Mouse (Mus musculus) mature B cell (primary cell): ENCODE results near the gene Prmt1.

Source experiments
- in situ Hi-C: fragments of 300-500 bp; cut with MboI; formaldehyde crosslinking; loops from 2 replicates; pipeline ENCODE4 v1.14.3; 2019

Gene Prmt1

DNA sequence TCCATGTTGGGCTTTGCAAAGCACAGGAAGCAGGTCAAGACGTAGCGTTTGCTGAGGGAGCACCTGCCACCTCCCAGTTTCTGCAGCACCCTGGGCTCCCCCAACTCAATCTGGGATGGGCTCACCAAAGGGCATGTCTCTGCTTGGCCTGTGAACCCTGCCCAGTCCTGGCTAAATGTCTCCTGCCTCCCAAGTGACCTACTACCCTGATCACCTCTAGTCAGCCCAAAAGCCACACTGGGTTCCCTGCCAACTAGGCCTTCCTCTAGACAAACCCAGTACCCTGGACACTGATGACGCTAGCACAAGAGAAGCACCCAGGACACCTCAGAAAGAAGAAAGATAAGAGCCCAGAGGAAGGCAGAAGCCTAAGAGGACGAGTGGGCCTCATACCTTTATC is 26.5 kb upstream of the Prmt1 start:
- in situ Hi-C loops, result no loop called here

DNA sequence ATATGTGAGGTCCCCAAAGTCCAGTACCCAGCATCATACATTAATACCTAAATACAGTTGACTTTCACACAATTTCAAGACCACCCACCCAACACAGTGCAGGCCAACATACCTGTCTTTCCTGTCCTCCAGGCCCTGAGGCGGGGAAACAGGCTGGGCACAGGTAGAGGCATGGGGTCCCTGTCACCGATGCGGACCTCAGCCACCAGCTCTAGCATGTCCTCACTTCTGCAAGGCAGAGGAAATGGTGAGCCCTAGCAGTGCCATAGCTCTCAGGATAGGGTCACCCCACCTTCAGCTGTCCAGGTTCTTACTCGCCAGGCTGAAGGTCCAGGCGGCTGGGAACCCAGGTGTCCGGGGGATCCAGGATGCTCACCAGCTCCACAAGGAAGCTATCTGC is 25.6 kb upstream of the Prmt1 start:
- in situ Hi-C loops, result no loop called here

DNA sequence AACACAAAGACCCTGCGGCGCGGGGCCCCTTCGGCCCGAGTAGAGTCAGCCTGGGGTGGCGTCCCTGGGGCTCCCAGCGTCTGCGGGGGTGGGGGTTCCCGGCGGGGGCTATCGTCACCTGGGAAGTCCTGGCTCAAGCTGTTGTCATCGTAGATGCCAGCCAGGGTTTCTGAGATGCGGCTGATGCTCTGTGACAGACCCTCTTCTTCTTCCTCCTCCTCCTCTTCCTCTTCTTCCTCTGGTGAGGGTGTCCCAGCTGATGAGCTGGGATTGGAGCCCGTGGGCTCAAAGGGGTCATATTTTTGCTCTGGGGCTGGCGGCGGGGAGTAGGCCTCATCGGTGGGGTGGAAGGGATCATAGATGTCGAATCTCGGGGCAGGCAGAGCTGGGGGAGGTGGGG is 22.0 kb upstream of the Prmt1 start:
- in situ Hi-C loops, result no loop called here

DNA sequence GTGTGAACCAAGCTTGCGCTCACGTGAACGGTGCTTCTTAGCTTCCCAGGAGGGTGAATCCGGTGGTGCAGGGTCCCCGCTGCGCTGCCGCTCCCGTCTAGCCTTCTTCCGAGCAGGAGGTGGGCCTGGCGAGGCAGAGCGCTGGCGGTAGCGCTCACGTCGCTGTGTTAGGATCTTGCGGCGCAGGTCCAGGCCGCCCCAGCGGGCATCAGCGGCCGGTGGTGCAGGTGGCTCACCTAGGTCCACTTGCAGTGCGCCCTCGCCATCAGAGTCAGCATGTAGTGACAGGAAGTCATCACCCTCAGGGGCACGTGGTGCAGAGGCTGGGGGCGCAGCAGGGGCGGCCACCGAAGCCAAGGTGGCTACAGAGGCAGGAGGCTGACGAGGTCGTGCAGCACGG is 21.5 kb upstream of the Prmt1 start:
- in situ Hi-C loops, result no loop called here

GRCm38 (mm10) chr7:45007141-45007540 is 20.8 kb upstream of the Prmt1 start:
- in situ Hi-C loops, result no loop called here

- in situ Hi-C loops, result no loop called here
Measured at GRCm38 (mm10) chr7:45006503-45006902, 20.1 kb upstream of the Prmt1 start.

DNA sequence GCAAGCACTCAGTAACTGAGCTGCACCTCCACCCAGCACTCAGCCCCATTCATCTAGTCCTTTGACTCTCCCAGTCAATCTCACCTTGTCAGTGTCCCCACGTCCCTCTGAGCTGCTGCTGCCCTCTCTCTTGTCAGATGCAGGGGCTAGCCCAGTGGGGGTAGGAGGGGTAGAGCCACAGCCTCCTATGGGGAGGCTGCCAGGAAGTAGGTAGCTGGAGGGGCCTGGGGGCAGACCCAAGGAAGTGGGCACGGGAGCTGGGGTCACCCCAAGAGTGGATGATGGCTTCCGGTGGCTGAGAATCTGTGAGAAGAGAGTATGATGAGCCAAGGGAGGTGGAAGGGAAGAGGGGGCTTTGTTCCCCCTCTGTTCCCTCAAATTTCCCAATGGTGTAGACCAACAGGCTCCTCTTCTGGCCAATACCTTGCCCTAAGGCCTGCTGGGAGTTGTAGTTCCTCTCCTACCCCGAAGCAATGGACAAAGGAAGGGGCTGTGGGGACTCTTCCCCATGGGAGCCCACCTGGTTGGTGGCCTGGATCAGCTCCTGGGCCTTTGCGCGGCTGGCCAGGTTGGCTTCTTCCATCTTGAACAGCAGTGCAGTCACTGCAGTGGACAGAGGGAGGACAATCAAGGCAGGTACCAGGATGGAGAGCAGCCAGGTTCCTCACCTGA is 19.1 kb upstream of the Prmt1 start:
- in situ Hi-C loops, result no loop called here

DNA sequence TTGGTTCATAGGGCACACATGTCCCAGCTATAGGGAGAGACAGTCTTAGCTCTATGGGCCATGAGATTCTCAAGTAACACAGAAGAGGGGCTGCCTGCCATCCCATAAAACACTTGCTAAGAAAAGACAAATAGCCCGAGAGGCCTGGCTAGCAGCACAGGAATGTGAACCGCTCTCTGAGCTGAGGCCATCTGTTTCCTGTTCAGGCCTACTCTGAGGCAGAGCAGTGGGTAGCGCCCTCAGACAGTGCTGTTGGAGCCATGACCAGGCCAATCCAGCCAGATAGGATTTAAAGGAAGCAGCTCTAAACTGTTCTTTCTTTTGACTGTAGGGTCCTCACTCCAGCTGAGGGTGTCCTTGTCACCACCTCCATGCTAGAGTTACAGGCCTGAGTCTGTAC is 18.2 kb upstream of the Prmt1 start:
- in situ Hi-C loops, result no loop called here

DNA sequence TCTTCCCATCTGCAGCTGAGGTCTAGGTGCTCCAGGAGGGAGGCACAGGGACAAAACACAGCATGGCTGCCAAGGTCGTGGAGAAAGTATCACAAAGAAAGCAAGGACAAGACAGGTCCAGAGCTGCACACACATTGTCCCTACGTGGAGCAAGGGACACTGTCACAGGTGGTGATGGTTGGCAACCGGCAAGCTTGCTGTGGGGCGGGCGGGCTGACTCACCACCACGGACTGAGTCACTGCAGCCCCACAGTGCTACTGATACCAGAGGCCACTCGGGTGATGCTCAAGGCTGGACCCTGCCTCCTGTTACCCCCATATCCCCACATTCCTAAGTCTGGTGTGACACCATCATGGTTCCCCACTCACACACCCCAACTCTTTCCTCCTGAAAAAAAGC is 16.1 kb upstream of the Prmt1 start:
- in situ Hi-C loops, result no loop called here

GRCm38 (mm10) chr7:45000539-45001114 is 14.3 kb upstream of the Prmt1 start:
- in situ Hi-C loops, result no loop called here

GRCm38 (mm10) chr7:44999753-45000152 is 13.4 kb upstream of the Prmt1 start:
- in situ Hi-C loops, result no loop called here

DNA sequence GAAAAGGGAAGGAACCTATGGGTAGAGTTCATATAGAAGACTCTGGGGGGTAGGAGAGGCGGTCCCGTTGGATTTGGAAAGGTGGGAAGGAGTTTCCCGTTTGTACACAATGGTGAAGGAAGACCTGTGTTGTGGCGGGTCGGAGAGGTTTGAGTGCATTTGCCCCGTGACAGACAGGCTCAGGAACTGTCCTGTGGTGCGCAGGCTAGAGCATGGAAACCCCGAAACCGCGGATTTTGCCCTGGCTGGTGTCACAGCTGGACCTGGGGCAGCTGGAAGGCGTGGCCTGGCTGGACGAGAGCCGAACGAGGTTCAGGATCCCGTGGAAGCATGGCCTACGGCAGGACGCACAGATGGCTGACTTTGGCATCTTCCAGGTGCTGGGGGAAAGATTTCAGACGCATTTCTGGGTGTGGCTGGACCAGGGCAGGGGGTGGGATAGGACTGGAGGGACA is 12.2 kb upstream of the Prmt1 start, which contains the start of gene Bcl2l12:
Gene Bcl2l12, minus strand, starts transcription at position 212 of the 455 bp plus-strand sequence.
- in situ Hi-C loops, result no loop called here

GRCm38 (mm10) chr7:44997940-44998428 is 11.6 kb upstream of the Prmt1 start:
- in situ Hi-C loops, result no loop called here

GRCm38 (mm10) chr7:44997231-44997939 is 11.0 kb upstream of the Prmt1 start, which contains the start of gene Irf3:
Irf3 (plus strand) TSS chr7:44997648.
- in situ Hi-C loops, result no loop called here

DNA sequence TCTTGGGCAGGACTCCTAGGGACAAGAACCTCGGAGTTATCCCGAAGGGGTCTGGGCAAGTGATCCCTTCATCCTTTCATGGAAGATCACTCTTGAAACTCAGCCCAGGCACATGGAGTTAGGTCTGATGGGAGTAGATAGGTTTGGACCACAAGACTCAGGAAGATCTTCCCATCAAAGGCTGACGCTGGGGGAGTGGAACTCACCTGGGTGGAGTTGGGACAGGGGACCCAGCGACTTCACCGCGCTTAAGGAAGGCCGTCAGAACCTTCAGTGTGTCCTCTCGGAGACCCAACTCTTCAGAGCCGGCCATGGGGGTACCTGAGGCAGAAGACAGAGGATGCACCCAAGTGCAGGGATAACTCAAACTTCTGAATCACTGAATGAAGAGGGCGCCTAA is 10.3 kb upstream of the Prmt1 start:
- in situ Hi-C loops, result no loop called here

GRCm38 (mm10) chr7:44986879-44987718 is 731 bp upstream of the Prmt1 start:
- in situ Hi-C loops, result no loop called here

DNA sequence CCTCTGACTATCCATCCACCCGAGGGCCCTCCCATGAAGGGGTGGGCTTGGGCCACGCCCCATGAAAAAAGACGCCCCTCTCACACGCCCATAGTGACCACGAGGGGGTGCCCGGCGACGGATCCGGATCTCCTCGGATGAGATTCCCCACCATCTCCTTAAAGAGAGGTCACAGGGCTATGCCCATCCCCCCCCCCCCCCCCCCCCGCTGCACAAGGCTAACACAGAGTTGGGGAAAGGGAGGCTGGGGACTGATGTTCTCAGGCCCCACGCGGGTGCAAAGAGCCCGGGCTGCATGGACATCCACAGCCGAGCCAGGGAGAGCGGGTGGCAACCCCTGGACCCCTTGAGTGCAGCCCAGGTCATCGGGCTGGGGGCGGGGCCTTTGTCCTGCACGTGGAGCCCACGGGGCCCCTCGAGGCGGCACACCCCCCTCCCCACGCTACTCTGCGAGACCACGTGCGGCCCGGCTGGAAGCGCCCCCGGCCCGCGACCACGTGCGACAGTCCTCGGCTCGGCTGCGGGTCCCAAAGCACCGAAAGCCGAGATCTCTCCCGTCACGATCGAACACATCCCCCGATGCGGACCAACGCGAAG is 675 bp downstream of the Prmt1 start:
- in situ Hi-C loops, result no loop called here

GRCm38 (mm10) chr7:44984833-44985164 is 1.6 kb downstream of the Prmt1 start:
- in situ Hi-C loops, result no loop called here

DNA sequence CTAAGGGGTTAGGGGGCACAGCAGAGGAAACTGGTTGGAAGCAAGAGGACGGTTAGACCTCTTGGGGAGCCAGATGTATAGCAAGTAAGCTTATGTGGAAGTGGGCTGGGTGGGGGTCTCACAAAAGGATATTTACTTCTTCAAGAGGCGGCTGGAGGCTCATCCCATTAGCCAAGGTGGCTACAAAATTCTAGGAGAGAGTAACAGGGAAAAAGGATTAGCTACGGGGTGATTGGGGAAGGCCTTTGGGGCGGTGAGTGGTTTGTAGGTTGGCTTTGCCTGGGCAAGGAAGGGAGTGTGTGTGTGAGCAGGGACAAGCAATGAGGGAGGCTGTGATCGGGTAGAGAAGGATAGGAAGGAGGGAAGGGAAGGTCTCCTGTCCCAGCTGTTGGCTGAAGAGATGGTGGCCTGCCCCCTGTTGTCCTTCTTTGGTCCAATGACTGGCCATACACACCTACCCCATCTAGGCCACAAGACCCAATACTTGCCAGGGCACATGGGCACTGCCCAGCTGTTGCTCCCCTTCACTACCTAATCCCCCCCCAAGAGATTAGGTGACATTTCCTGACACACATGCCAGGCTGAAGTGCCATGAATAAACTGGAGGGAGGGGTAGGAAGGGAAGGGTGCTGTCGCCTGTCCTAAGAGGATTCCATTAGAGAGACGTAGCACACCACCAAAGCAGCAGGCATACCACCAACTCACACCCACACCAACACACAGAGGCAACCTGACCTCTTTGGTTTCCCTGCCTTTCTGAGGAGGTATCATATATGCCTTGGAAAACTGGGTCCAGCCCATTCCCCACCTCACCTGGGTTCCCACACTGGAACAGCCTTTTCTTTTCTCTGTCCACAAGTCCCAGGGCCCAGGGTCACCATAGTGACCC is 2.2 kb downstream of the Prmt1 start:
- in situ Hi-C loops, result no loop called here

DNA sequence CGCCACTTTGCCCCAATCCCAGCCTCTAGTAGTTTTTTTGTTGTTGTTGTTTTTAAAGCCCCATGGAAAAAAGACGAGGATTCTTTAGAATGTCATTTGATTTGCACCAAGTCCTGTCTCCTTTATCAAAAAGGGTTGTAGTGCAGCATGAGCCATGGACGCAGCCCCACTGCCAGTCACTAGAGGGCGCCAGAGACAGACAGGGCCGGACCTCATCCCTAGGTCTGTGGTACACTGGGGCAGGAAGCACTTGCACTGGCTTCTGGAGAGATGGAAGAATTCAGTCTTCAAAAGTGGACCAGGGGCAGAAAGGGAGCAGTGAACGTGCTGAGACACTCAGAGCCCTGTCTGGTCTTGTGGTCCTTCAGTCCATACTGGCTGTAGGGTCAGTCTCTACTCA is 3.3 kb downstream of the Prmt1 start:
- in situ Hi-C loops, result no loop called here

- in situ Hi-C loops, result no loop called here
Measured at GRCm38 (mm10) chr7:44981539-44981938, 4.8 kb downstream of the Prmt1 start.
